Mouse (Mus musculus) lung, postnatal 0 days (tissue): ENCODE data around the gene Sulf2.

ENCODE experiments used
- CTCF ChIP-seq: IDR thresholded peaks from 2 replicates; pipeline ENCODE4 v1.5.1; 2016; ENCODE audit warnings: antibody characterized with exemption, mild to moderate bottlenecking
- EP300 ChIP-seq: IDR thresholded peaks from 2 replicates; pipeline ENCODE4 v1.6.1; 2016; ENCODE audit warnings: antibody characterized with exemption, mild to moderate bottlenecking, control low read depth

DNA sequence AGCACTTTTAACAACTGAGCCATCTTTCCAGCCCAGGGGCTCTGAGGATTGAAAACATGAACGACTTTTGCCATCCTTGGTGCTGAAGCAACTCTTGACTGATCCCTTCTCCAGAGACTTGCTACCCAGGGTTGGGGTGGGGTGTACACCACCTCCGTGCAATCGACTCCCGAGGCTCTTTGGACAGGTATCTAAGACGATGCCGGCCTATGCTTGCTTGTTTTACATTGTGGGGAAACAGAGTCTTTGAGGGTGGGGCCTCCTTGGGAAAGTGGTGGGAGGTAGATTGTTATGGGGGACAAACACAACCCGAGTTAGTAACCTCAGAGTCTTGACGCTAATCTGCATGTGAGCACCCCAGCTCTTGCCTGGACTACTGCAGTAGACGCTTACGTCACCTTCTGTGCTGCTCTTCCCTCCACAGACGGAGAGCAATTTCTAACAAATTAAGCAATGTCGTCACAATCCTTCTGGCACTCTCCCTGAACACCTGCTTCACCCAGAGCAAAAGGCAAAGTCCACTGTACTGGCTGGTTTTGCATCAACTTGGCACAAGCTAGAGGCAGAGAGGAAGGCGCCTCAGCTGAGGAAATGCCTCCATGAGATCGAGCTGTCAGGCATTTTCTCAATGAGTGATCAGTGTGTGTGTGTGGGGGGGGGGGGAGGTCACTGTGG is 33.6 kb downstream of the Sulf2 start:
- TF ChIP-seq EP300 (no peak), CTCF (no peak)
